Mouse (Mus musculus) forebrain, embryonic 16.5 days (tissue): Measurements from ENCODE around the gene Ubl7. TPM values are rescaled to one million over a fixed set of nuclear protein-coding genes. Genes with fewer than 3 reads are reported as not detected.
"Not testable (repeated sequence)": the region's sequence is repeated elsewhere in the genome, so short reads cannot be mapped to it uniquely, and the experiment has no call there.

Experiments used
- ATAC-seq: fragments of 200-750 bp; cut with Nextera tagmentation; 2 replicates; pipeline ENCODE4 v1.8.0; 2017; ENCODE audit warnings: mild to moderate bottlenecking, moderate library complexity
- H3K27ac ChIP-seq: fragments of 300-500 bp; sonication (generic); 2 replicates; pipeline ENCODE4 v1.5.1; 2014; ENCODE audit warnings: low read length, control low read depth
- H3K27me3 ChIP-seq: fragments of 300-500 bp; sonication (generic); replicated peaks from 2 replicates; pipeline ENCODE4 v1.6.1; 2014; ENCODE audit warnings: low read length; ENCODE audit not compliant: control insufficient read depth, insufficient read depth
- H3K36me3 ChIP-seq: fragments of 300-500 bp; sonication (generic); 2 replicates; pipeline ENCODE4 v1.6.1; 2014; ENCODE audit not compliant: control insufficient read depth, insufficient read depth
- H3K4me1 ChIP-seq: fragments of 300-500 bp; sonication (generic); replicated peaks from 2 replicates; pipeline ENCODE4 v1.6.1; 2014; ENCODE audit warnings: low read length; ENCODE audit not compliant: control insufficient read depth, insufficient read depth
- H3K4me2 ChIP-seq: fragments of 300-500 bp; sonication (generic); 2 replicates; pipeline ENCODE4 v1.6.1; 2014; ENCODE audit warnings: mild to moderate bottlenecking, low read length, control low read depth
- H3K4me3 ChIP-seq: fragments of 300-500 bp; sonication (generic); replicated peaks from 2 replicates; pipeline ENCODE4 v1.5.1; 2014; ENCODE audit warnings: mild to moderate bottlenecking, low read length, control low read depth
- H3K9ac ChIP-seq: fragments of 300-500 bp; sonication (generic); replicated peaks from 2 replicates; pipeline ENCODE4 v1.6.1; 2014; ENCODE audit warnings: low read depth, low read length, control low read depth
- H3K9me3 ChIP-seq: fragments of 300-500 bp; sonication (generic); 2 replicates; pipeline ENCODE4 v1.6.1; 2016; ENCODE audit warnings: low read length; ENCODE audit not compliant: control insufficient read depth
- WGBS: fragments of 180-500 bp; shearing (Covaris S2); extraction: QIAGEN DNeasy Blood & Tissue Kit; methylation state at CpG from one replicate; pipeline ENCODE4 v1.1.7; 2014; 5-methylcytosine and 5-hydroxymethylcytosine counted together
- polyA plus RNA-seq: library from polyadenylated mRNA; unstranded; fragments of >200 nt; fragmentation: Nextera tagmentation; extraction: Ambion mirVana; gene quantifications from 2 replicates; pipeline ENCODE4 v1.2.1, GENCODE M21; 2015

Gene Ubl7
- polyA plus RNA-seq, 1 experiment from 2014 or later = 174 TPM

DNA sequence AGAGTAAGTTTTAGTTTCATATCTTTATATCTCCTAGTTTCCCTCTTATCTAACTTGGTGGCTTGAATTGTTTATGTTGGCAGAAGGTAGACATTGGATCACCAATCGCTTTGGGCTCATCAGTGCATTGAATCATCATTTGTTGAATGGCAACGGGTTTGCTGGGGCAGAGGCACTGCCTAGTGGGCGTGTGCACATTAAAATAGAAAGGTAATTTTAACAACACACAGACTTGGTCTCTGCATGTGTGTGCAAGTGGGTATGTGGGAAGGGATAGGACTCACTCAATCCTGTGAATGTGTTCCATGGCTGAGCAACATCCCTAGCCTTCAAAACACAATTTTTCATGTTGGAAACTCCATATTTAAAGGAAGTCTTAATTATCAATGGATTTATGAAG, 35.8 kb upstream of the Ubl7 start:
- Histone ChIP-seq H3K4me2 (no peak overlapping the region), H3K27ac (no peak overlapping the region), H3K27me3 (no peaks in the 10 kb centered on the region), H3K36me3 (no peaks in the 10 kb centered on the region), H3K4me3 (no peak overlapping the region), H3K4me1 (no peaks in the 10 kb centered on the region), H3K9ac (no peak overlapping the region), H3K9me3 (no peaks in the 10 kb centered on the region)
- 78% methylated on average over 3 of the region's 3 CpGs for WGBS
- ATAC-seq = no peak

DNA sequence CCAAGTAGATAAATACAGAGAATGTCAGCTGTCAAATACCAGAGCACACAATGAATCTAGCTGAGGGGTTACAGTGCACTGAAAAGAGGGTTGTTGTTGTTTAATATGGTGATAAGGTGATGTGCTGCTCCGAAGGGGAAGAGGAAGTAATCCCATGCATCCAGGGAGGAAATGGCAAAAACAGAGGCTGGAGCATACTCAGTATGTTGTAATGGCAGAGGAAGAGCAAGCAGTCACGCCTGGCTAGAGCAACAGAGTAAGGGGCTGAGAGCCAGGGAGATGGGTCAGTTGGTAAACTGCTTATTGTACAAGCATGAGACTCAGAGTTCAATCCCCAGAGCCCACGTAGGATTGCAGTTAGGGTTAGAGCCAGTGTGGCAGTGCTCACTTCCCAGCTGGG, 31.6 kb upstream of the Ubl7 start:
- Histone ChIP-seq H3K9ac (no peak overlapping the region), H3K4me3 (no peak overlapping the region), H3K9me3 (no peaks in the 10 kb centered on the region), H3K4me1 (no peaks in the 10 kb centered on the region), H3K4me2 (no peak overlapping the region), H3K36me3 (no peaks in the 10 kb centered on the region), H3K27me3 (no peaks in the 10 kb centered on the region), H3K27ac (no peak overlapping the region)
- WGBS = 64% methylated on average over 3 of the region's 3 CpGs
- no peak for ATAC-seq

DNA sequence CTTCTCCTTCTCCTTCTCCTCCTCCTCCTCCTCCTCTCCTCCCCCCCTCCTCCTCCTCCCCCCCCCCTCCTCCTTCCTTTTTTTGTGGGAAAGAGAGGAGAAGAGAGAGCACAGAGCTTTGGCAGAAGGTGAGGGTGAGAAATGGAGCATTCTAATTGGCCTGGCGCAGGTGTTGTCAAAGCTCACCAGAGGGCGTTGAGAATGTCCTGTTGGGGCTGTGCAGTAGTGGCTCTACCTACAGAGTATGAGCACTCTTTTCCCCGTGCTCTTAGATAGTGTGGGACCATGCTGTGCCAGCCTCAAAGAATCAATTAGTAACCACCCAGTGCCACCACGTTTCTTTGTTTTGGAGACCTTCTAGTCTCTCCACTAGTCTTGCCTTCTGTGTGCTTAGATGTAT, 30.5 kb upstream of the Ubl7 start:
- H3K4me1 ChIP-seq = no peaks in the 10 kb centered on the region
- no peak overlapping the region for H3K4me3 ChIP-seq
- H3K4me2 ChIP-seq = no peak overlapping the region
- no peaks in the 10 kb centered on the region for H3K27me3 ChIP-seq
- ATAC-seq = no peak
- H3K36me3 ChIP-seq = no peaks in the 10 kb centered on the region
- H3K9ac ChIP-seq = no peak overlapping the region
- WGBS = 14% methylated on average over 4 of the region's 4 CpGs
- H3K9me3 ChIP-seq = no peaks in the 10 kb centered on the region
- H3K27ac ChIP-seq = no peak overlapping the region

DNA sequence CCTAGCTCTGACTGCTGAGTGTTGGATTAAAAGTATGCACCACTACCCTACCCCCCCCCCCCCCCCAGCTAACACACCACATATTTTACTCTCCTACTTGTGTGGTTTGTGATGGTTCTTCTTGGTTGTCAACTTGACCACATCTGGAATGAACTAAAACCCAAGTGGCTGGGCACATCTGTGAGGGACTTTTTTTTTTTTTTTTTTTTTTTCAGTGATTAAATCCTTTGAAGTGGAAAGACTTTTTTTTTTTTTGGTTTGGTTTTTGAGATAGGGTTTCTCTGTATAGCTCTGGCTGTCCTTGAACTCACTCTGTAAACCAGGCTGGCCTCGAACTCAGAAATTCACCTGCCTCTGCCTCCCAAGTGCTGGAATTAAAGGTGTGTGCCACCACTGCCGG, 29.0 kb upstream of the Ubl7 start:
- not testable (repeated sequence) for H3K4me3 ChIP-seq, H3K27me3 ChIP-seq, H3K4me2 ChIP-seq, H3K9me3 ChIP-seq, H3K36me3 ChIP-seq, H3K9ac ChIP-seq, H3K27ac ChIP-seq, H3K4me1 ChIP-seq, ATAC-seq
- WGBS = 96% methylated on average over 2 of the region's 2 CpGs

DNA sequence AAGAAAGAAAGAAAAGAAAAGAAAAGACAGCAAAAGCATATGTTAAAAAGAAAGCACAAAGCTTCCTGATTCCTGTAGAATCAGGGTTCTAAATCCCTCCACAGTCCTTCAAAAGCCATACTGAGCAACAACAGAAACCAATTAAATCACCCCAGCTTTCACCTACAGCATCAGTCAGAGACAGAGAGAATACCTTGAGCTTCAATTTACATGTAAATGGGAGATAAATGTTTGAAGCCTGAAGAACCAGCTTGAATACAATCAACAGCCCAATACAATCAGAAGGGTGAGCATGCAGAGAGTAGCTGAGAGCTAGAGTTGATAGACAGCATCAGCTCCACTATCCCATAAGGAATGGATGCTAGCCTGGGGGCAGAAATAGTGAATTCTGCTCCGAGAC, 27.4 kb upstream of the Ubl7 start:
- no peak for ATAC-seq
- Histone ChIP-seq H3K4me2 (no peak overlapping the region), H3K36me3 (no peaks in the 10 kb centered on the region), H3K4me1 (no peaks in the 10 kb centered on the region), H3K27me3 (no peaks in the 10 kb centered on the region), H3K9ac (no peak overlapping the region), H3K4me3 (no peak overlapping the region), H3K9me3 (no peaks in the 10 kb centered on the region), H3K27ac (no peak overlapping the region)
- 33% methylated on average over 1 of the region's 1 CpGs for WGBS

DNA sequence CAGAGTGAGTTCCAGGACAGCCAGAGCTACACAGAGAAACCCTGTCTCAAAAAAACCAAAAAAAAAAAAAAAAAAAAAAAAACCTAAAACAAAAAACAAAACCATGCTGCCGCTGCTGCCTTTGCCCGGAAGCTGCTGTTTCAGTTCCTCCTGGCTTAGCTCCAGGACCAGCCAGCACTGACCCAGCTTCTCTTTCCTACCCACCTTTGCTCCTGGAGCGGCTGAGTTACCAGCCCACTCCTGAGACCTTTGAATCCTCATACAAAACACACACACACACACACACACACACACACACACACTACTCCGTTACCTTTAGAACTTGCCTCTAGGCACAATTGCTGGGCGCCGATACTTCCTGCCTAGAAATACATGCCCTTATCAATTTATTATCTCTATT, 22.7 kb upstream of the Ubl7 start:
- 76% methylated on average over 6 of the region's 6 CpGs for WGBS

DNA sequence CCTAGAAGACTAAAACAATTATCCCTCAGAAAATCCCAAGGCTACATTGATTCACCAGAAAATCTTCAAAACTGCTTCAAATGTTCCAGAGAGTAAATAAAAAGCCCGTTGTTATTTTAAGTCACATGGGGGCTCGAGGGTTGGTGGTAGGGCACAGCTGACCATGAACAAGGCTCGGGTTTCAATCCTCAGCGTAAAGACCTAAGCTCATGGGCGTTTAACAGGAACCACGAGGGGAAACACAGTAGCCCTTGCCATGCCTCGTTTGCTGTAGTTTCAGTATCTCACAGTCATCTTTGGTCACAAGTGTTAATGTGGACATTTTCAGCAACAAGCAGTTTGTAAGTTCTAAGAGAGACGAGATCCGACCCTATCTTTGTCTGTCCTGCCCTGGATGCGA, 10.3 kb upstream of the Ubl7 start:
- ATAC-seq = no peak
- Histone ChIP-seq H3K4me1 (peaks cover 20% of the 10 kb centered on the region), H3K4me3 (no peak overlapping the region), H3K36me3 (no peaks in the 10 kb centered on the region), H3K9ac (no peak overlapping the region), H3K9me3 (no peaks in the 10 kb centered on the region), H3K4me2 (peak overlapping the region; percentile 35; the same call in 1 of the 2 replicates), H3K27ac (no peak overlapping the region), H3K27me3 (no peaks in the 10 kb centered on the region)
- WGBS = 50% methylated on average over 10 of the region's 10 CpGs

More for the DNA sequence above, 22.7 kb upstream of the Ubl7 start:
- Histone ChIP-seq H3K36me3 (no peaks in the 10 kb centered on the region), H3K4me2 (no peak overlapping the region), H3K27me3 (no peaks in the 10 kb centered on the region), H3K4me1 (no peaks in the 10 kb centered on the region), H3K4me3 (no peak overlapping the region), H3K27ac (no peak overlapping the region), H3K9me3 (no peaks in the 10 kb centered on the region), H3K9ac (no peak overlapping the region)
- no peak for ATAC-seq

DNA sequence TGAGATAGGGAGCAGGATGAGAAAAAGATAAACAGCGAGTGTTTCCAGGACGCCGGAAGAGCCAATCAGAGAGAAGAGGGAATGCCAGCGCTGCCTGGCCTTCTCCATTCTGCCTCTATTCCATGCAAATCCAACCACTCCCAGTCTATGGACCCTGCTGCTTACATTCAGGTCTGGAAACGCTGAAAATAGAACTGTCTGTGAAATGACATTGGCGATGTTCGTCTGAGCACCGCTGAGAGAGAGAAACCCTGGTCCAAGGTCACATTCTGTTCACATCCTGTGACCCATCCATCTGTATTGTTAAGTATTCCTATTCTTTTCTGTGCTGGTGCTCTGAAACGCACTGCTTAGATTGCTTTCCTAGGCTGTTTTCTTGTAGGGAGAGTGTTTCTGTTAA, 9.6 kb upstream of the Ubl7 start:
- peak overlapping the region; percentile 27; the same call in 1 of the 2 replicates for H3K9ac ChIP-seq
- no peaks in the 10 kb centered on the region for H3K9me3 ChIP-seq
- H3K27ac ChIP-seq = peak overlapping the region; percentile 83
- peak; percentile 85 for ATAC-seq
- H3K36me3 ChIP-seq = no peaks in the 10 kb centered on the region
- peak overlapping the region; percentile 35 for H3K4me2 ChIP-seq
- no peak overlapping the region for H3K4me3 ChIP-seq
- H3K4me1 ChIP-seq = peaks cover 20% of the 10 kb centered on the region
- 7% methylated on average over 9 of the region's 9 CpGs for WGBS
- no peaks in the 10 kb centered on the region for H3K27me3 ChIP-seq

DNA sequence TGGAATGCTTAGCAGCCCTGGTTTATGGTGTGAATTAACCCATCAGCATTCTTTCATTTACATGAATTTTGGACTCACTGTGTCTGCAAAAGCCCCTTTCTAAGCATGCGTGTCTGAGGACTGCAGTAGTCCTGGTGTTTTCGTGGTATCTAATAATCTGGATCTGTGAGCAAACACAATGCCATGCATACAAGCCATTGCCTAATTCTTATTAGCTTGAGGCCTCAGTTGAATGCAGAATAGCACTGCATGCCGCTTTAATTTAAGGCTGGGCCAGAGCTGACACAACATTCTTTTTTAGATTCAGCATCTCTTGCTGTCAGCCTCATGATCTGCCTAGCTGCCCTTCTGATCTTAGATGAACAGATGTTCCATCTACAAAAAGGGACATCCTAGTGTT, 9.2 kb upstream of the Ubl7 start:
- 5% methylated on average over 3 of the region's 3 CpGs for WGBS
- H3K4me2 ChIP-seq = peak overlapping the region; percentile 35
- peak; percentile 91 for ATAC-seq
- H3K27me3 ChIP-seq = no peaks in the 10 kb centered on the region
- H3K36me3 ChIP-seq = no peaks in the 10 kb centered on the region
- peak overlapping the region; percentile 83 for H3K27ac ChIP-seq
- H3K4me3 ChIP-seq = no peak overlapping the region
- peaks cover 20% of the 10 kb centered on the region for H3K4me1 ChIP-seq
- H3K9me3 ChIP-seq = no peaks in the 10 kb centered on the region
- H3K9ac ChIP-seq = no peak overlapping the region; the same call in 1 of the 2 replicates

DNA sequence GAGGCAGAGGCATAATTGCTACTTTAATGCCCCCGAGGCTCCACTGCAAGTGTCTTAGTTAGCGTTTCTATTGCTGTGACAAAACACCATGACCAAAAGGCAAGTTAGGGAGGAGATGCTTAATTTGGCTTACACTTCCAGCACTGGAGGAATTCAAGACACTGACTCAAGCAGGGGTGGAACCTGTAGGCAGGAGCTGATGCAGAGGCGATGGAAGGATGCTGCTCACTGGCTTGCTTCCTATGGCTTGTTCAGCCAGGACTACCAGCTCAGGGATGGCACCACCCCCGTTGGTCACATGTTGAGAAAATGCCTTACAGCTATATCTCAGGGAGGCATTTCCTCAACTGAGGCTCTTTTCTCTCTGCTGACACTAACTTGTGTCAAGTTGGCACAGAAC, 8.6 kb upstream of the Ubl7 start:
- Histone ChIP-seq H3K4me2 (no peak overlapping the region; the same call in 1 of the 2 replicates), H3K4me3 (no peak overlapping the region), H3K9ac (no peak overlapping the region), H3K27ac (peak overlapping the region; percentile 83), H3K27me3 (no peaks in the 10 kb centered on the region), H3K36me3 (no peaks in the 10 kb centered on the region), H3K9me3 (no peaks in the 10 kb centered on the region), H3K4me1 (peaks cover 20% of the 10 kb centered on the region)
- 33% methylated on average over 4 of the region's 4 CpGs for WGBS
- no peak for ATAC-seq
